Mouse (Mus musculus) liver, postnatal 0 days (tissue): ENCODE results near the gene Taf3. TPM values are rescaled to one million over a fixed set of nuclear protein-coding genes. Genes with fewer than 3 reads are reported as not detected.

ENCODE experiments used
- ATAC-seq: fragments of 200-750 bp; cut with Nextera tagmentation; 2 replicates; pipeline ENCODE4 v1.8.0; 2017; ENCODE audit warnings: mild to moderate bottlenecking, moderate library complexity
- DNase-seq: peaks from one replicate; pipeline ENCODE4 v3.0.0-alpha.2; 2016
- H3K27ac ChIP-seq: fragments of 300-500 bp; sonication (generic); 2 replicates; pipeline ENCODE4 v1.5.1; 2014; ENCODE audit warnings: antibody characterized with exemption, moderate library complexity, mild to moderate bottlenecking, low read depth
- H3K27me3 ChIP-seq: fragments of 300-500 bp; sonication (generic); 2 replicates; pipeline ENCODE4 v1.6.1; 2014; ENCODE audit warnings: low read length, control low read depth, mixed read lengths; ENCODE audit not compliant: insufficient read depth
- H3K36me3 ChIP-seq: fragments of 300-500 bp; sonication (generic); replicated peaks from 2 replicates; pipeline ENCODE4 v1.6.1; 2014; ENCODE audit warnings: mild to moderate bottlenecking, control low read depth, low read length, moderate library complexity, mixed read lengths; ENCODE audit not compliant: insufficient read depth
- H3K4me1 ChIP-seq: fragments of 300-500 bp; sonication (generic); 2 replicates; pipeline ENCODE4 v1.6.1; 2014; ENCODE audit warnings: antibody characterized with exemption, mild to moderate bottlenecking, control low read depth; ENCODE audit not compliant: insufficient read depth
- H3K4me2 ChIP-seq: fragments of 300-500 bp; sonication (generic); 2 replicates; pipeline ENCODE4 v1.6.1; 2014; ENCODE audit warnings: low read depth, mild to moderate bottlenecking, low read length, moderate library complexity, mixed read lengths
- H3K4me3 ChIP-seq: fragments of 300-500 bp; sonication (generic); 2 replicates; pipeline ENCODE4 v1.5.1; 2014; ENCODE audit warnings: low read depth, low read length
- H3K9ac ChIP-seq: fragments of 300-500 bp; sonication (generic); replicated peaks from 2 replicates; pipeline ENCODE4 v1.6.1; 2014; ENCODE audit warnings: mild to moderate bottlenecking, moderate library complexity
- H3K9me3 ChIP-seq: fragments of 300-500 bp; sonication (generic); 2 replicates; pipeline ENCODE4 v1.6.1; 2016; ENCODE audit warnings: mild to moderate bottlenecking, control low read depth, low read length, mixed read lengths
- CTCF ChIP-seq: sonication (generic); IDR thresholded peaks from 2 replicates; pipeline ENCODE4 v1.5.1; 2016; ENCODE audit warnings: antibody characterized with exemption, low read depth
- EP300 ChIP-seq: IDR thresholded peaks from 2 replicates; pipeline ENCODE4 v1.6.1; 2016; ENCODE audit warnings: antibody characterized with exemption, low read depth, mild to moderate bottlenecking
- WGBS: fragments of 180-500 bp; shearing (Covaris S2); extraction: QIAGEN DNeasy Blood & Tissue Kit; methylation state at CpG from one replicate; pipeline ENCODE4 v1.1.7; 2014; ENCODE audit not compliant: insufficient replicate concordance; 5-methylcytosine and 5-hydroxymethylcytosine counted together
- polyA plus RNA-seq: library from polyadenylated mRNA; unstranded; fragments of >200 nt; fragmentation: Nextera tagmentation; extraction: Ambion mirVana; gene quantifications from 2 replicates; pipeline ENCODE4 v1.2.1, GENCODE M21; 2015

Gene Taf3
- polyA plus RNA-seq, 1 experiment from 2014 or later = 5.7 TPM

DNA sequence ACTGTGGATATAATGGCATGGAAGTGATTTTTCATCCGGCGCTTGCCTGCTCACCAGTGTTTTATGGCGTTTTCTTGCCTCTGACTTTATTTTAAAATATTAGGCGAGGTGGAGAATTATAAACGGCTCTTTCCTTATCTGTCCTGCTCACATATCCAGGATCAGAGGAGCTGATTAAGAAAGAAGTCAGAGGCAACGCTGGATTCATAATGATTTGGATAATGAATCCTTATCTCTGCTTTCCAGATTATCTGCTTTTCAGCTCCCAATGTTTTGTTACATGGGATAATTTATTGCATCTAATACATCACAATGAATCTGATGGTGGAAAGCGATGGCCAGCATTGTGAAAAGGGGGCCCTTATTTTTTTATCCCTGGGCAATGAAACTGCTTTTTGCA lies 155.9 kb downstream of the Taf3 start:
- Histone ChIP-seq H3K9ac (no peak overlapping the region), H3K4me2 (no peak overlapping the region), H3K27ac (no peak overlapping the region), H3K36me3 (no peaks in the 10 kb centered on the region), H3K9me3 (no peaks in the 10 kb centered on the region), H3K27me3 (peaks cover 89% of the 10 kb centered on the region), H3K4me3 (no peak overlapping the region), H3K4me1 (peaks cover 6% of the 10 kb centered on the region)
- DNase-seq (no peak), ATAC-seq (no peak)
- 8% methylated on average over 7 of the region's 7 CpGs for WGBS
- TF ChIP-seq EP300 = no peak
- no peak for TF ChIP-seq CTCF

GRCm38 (mm10) chr2:9890906-9891305 lies 157.5 kb downstream of the Taf3 start:
- Histone ChIP-seq H3K36me3 (no peaks in the 10 kb centered on the region), H3K4me1 (peaks cover 6% of the 10 kb centered on the region), H3K9me3 (no peaks in the 10 kb centered on the region), H3K4me3 (no peak overlapping the region), H3K27ac (no peak overlapping the region), H3K9ac (no peak overlapping the region), H3K4me2 (no peak overlapping the region), H3K27me3 (peaks cover 89% of the 10 kb centered on the region)
- TF ChIP-seq CTCF (no peak), EP300 (no peak)
- 10% methylated on average over 5 of the region's 5 CpGs for WGBS
- DNase-seq (no peak), ATAC-seq (no peak)

DNA sequence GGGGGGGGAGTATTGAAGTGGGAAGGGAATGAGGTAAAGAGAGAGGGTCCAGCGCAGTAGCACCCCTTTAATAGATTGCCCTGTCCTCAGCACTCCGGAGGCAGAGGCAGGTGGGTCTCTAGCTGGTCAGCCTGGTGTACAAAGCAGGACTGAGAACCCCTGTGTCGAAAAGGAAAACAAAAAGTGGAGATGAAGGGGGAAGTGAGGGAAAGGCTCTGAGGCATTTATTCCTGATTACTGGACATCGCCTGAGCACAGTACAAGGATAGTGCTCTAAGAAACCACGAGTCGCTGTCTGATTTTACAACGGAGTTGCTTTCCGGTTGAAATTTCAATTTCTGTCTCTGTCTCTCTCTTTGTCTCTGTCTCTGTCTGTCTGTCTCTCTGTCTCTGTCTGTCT lies 158.1 kb downstream of the Taf3 start:
- Histone ChIP-seq H3K9ac (no peak overlapping the region), H3K4me1 (peaks cover 6% of the 10 kb centered on the region), H3K27ac (no peak overlapping the region), H3K36me3 (no peaks in the 10 kb centered on the region), H3K9me3 (no peaks in the 10 kb centered on the region), H3K27me3 (peaks cover 89% of the 10 kb centered on the region), H3K4me3 (no peak overlapping the region), H3K4me2 (peak overlapping the region; percentile 69; the same call in 1 of the 2 replicates)
- 10% methylated on average over 8 of the region's 8 CpGs for WGBS
- no peak for DNase-seq
- TF ChIP-seq EP300 (no peak), CTCF (no peak)
- no peak for ATAC-seq

DNA sequence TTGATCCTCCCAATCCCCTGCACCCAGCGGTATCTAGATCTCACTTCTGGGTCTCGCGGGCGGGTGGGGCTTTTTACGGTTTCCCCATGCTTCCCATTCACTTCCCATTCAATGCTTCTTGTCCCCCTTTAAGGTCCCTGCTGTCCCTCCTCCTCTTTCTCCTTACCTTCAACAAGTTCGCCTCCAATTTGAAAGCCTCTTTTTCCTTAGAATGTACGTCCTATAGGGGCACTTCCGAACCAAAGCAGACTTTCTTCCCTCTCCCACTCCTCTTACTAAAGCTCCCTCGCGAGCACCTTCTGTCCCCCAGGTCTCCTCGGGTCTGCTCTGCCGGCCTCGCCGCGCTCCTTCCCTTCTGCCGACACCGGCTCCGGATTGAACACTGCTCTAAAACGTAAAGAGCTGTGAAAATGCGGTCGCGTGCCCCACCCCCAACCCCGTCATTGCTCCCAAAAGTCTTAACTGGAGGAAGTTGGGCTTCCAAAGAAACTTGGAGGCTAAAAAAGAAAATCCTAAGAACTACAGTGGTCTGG lies 158.7 kb downstream of the Taf3 start, which contains the start of gene Gata3:
TSS of gene Gata3 (minus strand) at position 384 of the 533 bp plus-strand sequence.
- TF ChIP-seq CTCF (no peak), EP300 (no peak)
- Histone ChIP-seq H3K9me3 (no peaks in the 10 kb centered on the region), H3K27me3 (peaks cover 89% of the 10 kb centered on the region), H3K9ac (no peak within 1 kb of the TSS), H3K4me1 (peaks cover 6% of the 10 kb centered on the region), H3K4me3 (peak within 1 kb of the TSS; percentile 37), H3K4me2 (peak within 1 kb of the TSS; percentile 69), H3K27ac (no peak within 1 kb of the TSS), H3K36me3 (no peaks in the 10 kb centered on the region)
- ATAC-seq (peak; percentile 68; the same call in 1 of the 2 replicates), DNase-seq (no peak)
- WGBS = under 1% methylated on average over 23 of the region's 23 CpGs

GRCm38 (mm10) chr2:9888913-9889650 lies 159.3 kb downstream of the Taf3 start, which contains the start of gene 9230102O04Rik:
Gene 9230102O04Rik (minus strand): TSS chr2:9889540.
- Histone ChIP-seq H3K9me3 (no peaks in the 10 kb centered on the region), H3K9ac (no peak within 1 kb of the TSS), H3K4me2 (peak within 1 kb of the TSS; percentile 69), H3K27me3 (peaks cover 89% of the 10 kb centered on the region), H3K27ac (no peak within 1 kb of the TSS), H3K36me3 (no peaks in the 10 kb centered on the region), H3K4me3 (peak within 1 kb of the TSS; percentile 37), H3K4me1 (peaks cover 8% of the 10 kb centered on the region)
- under 1% methylated on average over 30 of the region's 30 CpGs for WGBS
- ATAC-seq (peak; percentile 94), DNase-seq (peak; percentile 61)
- TF ChIP-seq CTCF (peak; percentile 69), EP300 (no peak)

DNA sequence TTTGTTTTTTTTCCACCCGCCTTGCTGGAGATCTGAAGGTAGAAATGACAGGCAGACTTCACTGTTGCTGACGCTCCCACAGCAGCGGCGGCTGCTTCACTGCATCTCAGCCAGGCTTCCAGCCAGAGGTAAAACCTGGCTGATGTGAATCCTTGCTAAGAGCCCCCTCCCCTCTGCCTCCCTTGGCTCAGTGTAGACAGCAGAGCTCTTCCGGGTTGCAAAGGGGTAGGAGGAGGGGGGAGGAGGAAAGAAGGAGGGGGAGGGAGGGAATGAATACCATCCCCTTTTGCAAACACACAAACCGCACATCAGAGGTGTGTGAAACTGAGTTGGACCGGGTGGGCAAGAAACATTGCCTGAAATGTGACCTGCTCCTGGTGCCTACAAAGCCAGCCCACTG lies 160.8 kb downstream of the Taf3 start:
- WGBS = 9% methylated on average over 7 of the region's 7 CpGs
- H3K36me3 ChIP-seq = no peaks in the 10 kb centered on the region
- ATAC-seq (no peak), DNase-seq (no peak)
- no peak overlapping the region for H3K4me2 ChIP-seq
- H3K4me3 ChIP-seq = no peak overlapping the region
- H3K9ac ChIP-seq = no peak overlapping the region
- no peaks in the 10 kb centered on the region for H3K9me3 ChIP-seq
- peaks cover 20% of the 10 kb centered on the region for H3K4me1 ChIP-seq
- H3K27me3 ChIP-seq = peaks cover 89% of the 10 kb centered on the region
- no peak overlapping the region for H3K27ac ChIP-seq
- TF ChIP-seq CTCF (no peak), EP300 (no peak)
